Mouse (Mus musculus) thymus, postnatal 25 days (tissue): ENCODE data around the gene Uqcrc2.

Source experiments
- DNase-seq: peaks from one replicate; pipeline ENCODE4 v3.0.0; 2022

The Uqcrc2 gene

DNA sequence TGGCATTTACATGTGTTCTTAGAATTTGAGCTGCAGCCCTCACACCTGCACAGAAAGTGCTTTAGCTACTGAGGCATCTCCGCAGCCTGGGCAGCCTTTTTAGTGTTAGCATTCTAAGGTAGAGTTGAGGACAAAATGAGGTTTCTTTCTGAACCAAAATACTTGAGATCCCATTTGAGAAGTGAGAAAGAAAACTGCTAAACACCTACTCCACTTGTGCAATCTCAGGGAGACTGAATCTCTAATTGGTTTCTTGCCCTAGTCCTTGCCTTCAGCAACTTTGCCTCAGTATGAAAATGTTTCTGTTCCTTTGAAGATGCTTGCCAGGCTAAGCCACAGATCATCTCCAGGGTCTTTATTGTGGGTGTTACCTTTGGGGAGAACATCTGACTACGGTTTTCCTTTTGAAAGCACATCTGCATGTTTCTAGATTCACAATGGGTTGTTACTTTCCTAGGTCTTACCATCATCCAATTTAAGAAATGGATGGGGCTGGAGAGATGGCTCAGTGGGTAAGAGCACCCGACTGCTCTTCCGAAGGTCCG is 58.9 kb downstream of the Uqcrc2 start:
- DNase-seq = peak; percentile 32

DNA sequence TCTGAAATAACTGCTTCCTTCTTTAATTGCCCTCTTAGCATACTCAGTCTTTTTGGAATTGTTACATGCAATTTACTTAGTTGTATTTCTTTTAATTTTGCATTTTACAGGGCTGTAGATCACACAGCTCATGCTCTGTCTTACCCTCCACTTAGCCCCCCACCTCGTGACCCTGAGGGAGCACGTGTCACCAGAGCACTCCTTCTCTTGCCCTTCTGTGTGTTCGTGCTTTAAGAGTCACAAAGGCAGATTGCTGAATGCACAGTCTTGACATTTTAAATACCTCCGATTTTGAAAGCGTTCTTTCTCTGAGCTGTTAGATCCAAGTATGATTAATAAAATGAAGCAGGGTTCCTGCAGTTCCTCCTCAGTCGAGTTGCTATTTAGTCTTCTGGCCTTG is 60.2 kb downstream of the Uqcrc2 start:
- DNase-seq = no peak

DNA sequence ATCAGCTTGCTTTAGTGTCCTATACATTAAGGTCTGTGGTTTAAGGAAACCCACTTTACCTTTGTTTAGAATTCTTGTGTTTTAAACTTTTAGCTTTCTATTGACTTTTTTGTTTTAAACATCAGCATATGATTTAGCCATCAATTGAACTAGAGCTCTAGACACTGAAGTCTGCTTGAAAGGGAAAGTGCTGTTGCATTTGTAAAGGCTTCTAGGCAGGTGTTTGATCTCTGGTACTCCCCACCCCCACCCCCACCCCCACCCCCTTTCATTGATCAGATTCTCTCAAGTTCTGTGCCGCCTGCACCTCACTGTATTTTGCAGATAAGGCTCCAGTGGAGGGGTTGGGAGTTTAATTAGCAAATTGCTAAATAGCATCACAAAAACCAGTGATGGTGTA is 60.7 kb downstream of the Uqcrc2 start:
- no peak for DNase-seq

DNA sequence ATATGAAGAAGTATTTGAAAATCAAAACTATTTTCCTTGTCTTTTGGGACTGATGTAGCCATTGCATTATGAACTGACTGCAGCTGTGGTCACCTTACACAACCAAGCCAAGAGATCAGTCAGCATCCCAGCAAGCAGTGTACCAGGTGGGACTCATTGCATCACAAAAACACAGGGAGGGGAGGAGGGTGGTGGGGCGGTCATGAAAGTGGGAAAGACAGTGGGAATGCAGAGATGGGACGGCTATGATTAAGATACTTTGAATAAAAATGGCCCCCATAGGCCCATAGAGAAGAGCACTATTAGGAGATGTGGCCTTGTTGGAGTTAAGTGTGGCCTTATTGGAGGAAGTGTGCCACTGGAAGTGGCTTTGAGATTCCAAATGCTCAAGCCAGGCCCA is 61.4 kb downstream of the Uqcrc2 start:
- DNase-seq = no peak

DNA sequence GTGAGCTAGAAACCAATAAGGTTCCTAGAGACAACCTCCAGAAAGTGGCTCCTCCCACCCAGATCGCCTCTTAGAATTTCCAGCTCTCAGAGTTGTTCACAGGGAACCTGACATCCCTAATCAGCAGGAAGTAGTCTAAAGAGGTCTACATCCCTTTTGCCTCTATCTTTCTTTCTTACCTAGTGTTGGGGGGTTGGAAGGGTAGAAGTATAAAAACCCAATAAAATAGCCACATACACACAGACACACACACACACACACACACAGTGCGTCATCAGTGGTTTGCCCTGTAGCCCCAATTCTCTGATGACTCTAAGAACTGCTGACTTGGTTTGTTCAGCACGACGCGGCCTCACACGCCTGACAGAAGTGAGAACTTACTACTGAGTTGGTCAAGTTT is 64.6 kb downstream of the Uqcrc2 start:
- DNase-seq = no peak

DNA sequence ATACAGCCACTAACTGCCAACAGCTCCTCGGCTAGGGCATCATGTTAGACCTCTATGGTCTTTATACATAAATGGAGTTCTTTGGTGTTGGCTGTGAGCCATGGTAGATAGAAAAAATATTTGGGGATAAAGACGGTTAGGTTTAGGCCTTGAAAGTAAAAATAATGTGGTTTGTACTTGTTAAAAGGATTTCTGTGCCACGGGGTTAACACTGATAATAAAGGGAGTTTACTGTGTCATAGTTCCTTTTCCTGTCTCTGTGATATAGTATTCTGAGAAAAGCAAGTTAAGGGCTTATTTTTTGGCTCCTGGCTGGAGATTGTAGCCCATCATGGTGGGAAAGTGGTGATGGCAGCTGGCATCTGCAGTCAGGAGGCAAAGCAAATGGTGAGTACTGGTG is 68.9 kb downstream of the Uqcrc2 start:
- no peak for DNase-seq
